Mouse (Mus musculus): ENCODE results near the gene Trmt61a.
A peak's percentile ranks its signal among the peaks of the same experiment; 100 is the strongest.

The Trmt61a gene

DNA sequence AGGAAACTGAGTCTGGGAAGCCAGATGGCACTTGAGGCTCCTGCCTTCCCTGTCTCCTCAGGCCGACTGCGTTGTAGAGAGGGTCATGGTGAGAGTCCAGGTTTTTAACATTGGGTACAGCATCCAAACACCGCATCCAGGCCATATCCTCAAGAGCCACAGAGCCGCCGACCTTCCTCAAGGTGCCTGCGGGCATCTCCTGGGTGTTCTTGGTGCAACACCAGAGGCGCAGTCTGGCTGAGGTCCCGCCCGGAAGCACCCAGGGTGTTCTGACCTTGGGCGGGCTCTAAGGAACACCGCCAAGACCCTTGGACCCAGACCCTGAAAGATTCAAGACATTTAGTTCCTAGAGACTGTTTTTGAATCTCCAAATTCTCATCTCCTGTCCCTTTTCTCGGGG is 5.3 kb upstream of the Trmt61a start:
- DNase-seq (ENCODE audit: low read depth): no peak

DNA sequence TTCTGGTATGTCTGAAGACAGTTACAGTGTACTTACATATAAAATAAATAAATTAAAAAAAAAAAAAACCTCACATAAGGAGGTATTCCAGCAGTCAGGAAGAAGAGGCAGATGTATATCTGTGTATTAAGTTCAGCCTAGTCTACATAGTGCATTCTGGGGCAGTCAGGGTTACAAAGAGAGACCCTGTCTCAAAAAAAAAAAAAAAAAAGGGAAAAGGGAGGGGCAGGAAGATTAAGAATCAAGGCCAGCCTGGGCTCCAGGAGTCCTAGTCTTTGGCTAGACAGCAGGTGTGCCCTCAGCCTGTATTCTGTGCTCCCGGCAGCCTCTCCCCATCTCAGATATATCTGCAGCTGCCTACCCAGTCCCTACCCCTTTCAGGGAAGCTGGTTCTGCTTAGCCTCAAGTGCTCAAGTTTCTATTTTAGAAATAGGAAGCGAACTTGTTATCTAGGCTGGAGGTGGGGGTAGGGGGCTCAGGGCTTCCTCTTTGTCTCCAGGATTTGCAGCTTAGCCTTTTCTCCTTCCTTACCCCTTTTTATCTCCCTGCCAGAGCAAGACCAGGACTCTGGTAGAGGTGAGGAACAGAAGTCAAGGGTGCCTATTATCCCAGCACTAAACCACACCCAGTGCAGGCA is 2.9 kb upstream of the Trmt61a start:
- no peak for DNase-seq (ENCODE audit: low read depth)

DNA sequence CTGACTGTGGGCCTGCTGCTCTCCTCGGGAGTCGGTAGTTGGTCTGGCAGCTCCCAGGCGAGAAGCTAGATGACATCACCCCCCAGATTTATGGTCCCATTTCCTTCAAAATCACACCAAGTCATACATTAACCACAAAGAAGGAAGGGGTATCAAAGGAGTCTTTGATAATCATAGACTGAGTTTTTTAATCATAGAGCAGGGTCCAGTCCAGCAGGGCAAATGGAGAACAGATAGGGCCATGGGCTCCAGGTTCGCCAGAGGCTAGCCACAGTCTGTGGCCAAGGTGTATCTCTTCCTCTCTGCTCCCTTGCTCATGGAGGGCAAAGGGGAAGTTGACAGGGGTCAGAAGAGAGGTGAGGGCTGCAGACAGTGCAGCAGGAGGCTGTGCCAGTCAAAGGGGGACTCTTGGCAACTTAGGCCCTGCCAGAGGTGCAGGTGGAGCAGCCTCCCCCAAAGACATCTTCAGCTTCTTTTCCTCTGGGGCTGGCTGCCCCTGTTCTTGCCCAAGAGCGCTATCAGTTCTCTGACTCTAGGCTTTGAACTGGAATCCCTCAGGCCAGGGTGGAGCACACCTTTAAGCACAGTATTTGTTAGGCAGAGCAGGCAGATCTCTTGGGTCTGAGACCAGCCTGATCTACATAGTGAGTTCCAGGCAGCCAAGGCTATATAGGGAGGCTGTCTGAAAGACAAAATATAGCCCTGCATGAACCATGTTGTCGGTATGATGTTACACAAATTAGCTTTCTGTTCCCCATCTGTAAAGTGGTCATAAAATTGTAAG is 1.9 kb upstream of the Trmt61a start:
- no peak for DNase-seq (ENCODE audit: low read depth)

DNA sequence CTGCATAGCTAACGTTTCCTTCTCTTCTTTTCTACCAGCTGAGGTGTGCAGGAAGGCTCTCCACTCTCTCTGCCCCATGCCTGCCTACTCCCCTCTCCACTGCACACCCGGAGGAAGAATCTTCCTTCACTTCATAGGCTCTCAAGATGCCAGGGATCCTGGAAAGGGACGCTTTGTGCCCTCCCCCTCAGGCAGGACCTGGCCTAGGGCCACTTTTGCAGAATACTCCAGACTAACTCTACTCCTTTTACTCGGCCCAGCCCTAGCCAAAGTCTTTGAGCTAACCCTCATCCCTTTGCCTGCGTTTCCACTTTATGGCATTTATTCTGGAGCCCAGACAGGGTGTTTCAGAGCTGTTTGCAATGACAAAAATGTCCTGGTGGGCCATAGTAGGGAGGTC is 484 bp upstream of the Trmt61a start:
- DNase-seq (ENCODE audit: low read depth): no peak

DNA sequence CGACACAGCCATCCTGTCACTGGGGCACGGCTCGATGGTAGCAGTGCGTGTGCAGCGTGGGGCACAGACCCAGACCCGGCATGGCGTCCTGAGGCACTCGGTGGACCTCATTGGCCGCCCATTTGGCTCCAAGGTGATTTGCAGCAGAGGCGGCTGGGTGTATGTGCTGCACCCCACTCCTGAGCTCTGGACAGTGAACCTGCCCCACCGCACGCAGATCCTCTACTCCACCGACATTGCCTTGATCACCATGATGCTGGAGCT is 697 bp downstream of the Trmt61a start:
- DNase-seq (ENCODE audit: low read depth): no peak

DNA sequence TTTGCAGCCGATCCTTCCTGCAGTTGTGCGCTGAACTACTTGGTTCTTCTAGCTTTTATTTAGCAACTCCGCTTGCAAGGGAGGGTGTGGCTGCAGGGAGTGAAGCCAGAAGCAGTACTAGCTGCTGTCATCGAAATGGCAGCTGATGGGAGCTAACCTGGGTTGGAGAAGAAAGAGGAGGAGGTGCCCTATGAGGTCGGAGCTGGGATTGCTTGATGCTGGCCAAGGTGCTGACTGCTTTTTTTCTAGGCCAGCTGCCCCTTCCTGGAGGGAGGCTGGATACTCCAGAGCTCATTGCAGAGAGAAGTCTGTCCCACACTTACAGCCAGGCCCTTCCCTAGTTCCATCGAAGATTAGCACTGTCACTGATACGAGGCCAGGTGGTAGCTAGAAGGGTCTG is 1.1 kb downstream of the Trmt61a start:
- DNase-seq (ENCODE audit: low read depth): no peak

DNA sequence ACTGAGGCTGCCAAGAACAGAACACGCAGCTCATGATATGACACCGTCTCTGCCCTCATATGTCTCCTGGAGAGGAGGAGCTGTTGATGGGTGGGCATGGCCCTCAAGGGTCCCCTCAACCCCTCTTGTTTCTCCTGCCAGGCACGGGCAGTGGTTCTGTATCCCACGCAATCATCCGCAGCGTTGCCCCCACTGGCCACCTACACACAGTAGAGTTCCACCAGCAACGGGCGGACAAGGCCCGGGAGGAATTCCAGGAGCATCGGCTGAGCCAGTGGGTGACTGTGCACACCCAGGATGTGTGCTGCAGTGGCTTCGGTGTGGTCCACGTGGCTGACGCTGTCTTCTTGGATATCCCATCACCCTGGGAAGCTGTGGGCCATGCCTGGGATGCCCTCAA is 2.8 kb downstream of the Trmt61a start:
- no peak for DNase-seq (ENCODE audit: low read depth)

DNA sequence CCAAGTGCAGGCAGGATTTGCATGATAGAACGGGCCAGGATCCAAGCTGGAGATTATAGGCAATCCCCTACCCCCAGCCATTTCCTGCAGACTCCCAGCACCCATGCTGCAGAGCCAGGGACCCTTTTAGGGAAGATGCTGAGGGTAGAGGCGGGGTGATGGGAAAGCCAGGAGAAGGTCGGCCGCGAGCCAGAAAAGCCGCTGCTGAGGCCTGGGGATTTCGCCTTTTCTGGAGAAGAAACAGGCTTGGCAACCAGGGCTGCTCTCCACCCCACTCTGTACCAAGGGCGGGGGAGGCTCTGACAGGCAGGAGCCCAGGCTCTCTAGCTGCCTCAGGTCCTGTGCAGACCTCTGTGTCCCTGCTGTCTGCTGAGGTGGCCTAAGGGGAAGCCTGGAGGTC is 3.4 kb downstream of the Trmt61a start:
- no peak for DNase-seq (ENCODE audit: low read depth)

DNA sequence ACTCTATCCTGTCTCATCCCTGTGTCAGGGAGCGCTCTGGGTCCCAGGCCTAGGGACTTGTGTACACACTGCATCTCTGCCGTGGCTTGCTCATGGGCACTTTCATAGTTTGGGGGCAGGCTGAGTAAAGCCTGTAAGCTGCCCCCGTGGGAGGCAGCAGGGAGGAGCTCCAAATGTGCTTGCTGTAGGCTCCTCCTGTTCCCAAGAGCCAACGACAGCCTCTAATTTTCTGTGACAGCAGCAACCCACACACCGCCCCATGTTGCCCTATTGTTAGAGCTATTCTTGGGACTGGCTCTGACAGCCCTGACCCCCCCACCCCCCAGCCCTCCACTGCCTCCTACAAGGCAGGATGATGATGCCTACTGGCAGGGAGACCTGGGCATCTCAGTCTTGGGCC is 4.1 kb downstream of the Trmt61a start:
- no peak for DNase-seq (ENCODE audit: low read depth)

DNA sequence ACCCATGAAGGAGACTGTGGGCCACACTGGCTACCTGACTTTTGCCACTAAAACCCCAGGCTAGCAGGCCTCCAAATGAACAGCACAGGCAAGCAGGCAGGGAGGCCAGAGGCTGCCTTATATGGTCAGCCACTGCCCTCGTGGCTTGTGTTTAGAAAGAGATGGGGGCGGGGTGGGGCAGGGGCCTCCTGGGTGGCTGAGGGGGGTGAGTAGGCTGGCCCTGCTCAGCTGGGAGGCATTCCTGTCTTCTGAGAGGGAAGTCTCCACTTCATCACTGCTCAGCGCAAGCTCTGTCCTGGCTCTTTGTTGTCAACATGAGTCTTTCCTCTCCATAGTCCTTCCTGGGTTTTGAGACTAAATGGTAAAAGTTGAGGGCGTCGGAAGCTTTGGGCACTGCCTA is 4.9 kb downstream of the Trmt61a start:
- DNase-seq (ENCODE audit: low read depth): no peak

DNA sequence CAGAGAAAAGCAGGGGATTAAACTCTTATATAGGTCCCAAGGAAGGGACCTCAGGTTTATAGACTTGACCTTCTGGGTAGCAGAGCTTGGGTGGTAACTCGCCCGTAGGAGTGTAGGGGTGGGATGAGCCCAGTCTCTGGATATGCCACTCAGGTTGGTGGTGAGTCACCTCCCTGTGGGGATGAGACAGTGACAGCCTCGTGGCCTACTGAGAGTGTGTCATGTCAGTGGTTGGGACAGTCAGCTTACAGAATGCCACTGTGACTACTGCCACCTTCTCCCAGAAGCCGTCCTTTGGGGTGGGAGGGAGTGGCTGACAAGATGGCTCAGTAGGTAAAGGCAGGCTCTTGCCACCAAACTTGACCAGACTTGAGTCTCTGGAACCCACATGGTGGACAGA is 8.5 kb downstream of the Trmt61a start:
- DNase-seq (ENCODE audit: low read depth): no peak

DNA sequence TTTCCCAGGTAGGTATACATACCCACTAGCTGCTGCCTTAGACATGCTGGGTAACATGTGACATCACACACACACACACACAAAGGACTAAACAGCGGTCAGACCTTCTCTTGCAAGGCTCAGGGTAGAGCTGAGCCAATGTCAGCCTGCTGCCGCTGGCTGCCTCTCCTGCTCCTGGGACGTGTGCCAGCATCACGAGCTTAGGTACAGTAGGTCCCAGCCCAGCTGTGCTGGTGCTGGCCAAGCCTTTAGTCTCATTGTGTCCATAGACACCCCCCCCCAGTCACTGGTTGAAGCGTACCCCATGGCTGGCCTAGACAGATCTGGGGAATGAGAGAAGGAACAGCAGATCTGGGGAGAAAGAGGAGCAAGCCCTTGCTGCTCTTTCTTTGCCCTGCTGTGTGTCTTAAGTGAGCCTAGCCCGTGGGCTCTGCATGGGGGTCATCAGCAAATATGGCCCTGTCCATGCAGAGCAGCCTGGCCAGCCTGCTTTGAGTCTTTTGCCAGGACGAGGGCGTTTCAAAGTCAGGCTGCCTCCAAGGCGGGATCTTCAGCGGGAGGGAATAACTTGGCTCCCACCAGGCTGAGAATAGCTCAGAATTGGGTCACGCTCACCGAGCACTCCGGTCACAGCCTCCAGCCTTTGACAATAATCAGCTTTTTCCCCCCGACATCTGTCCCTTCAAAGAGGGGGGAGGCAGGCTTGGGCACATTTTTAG is 9.6 kb downstream of the Trmt61a start:
- DNase-seq (ENCODE audit: low read depth): peak; percentile 86

DNA sequence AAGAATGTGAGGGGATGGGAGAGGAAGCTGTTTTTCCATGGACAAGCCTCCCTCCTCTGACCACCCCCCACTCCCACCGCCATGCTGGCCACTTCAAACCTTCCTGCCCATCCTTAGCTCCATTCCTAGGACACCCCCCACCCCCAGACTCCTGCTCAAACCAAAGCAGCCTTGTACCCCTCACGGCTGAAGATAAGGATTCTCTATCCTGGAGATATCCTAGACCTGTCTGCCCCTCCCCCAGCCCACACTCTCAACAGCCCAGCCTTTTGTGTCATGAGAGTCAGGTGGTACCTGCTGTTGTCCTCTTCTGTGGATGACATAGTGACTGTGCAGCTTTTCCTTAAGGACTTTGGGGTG is 10.1 kb downstream of the Trmt61a start:
- DNase-seq (ENCODE audit: low read depth): no peak

DNA sequence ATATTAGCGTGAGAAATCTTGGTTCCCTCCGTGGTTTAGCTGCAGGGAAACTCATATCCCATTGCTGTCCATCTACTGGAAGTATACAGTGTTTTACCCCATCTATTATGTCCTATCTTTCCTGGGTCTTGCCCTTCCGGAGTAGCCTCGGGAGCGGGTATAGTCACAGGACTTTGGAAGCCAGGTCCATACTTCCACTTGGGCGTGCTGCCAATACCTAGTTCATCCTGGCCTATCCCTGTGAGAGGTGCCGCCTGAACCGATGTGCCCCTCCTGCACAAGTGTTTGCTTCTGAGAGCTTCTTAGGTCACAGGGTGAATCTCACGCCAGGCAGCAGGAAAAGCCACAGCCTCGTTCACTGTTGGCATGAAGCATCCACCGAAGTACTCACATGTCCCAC is 11.5 kb downstream of the Trmt61a start:
- DNase-seq (ENCODE audit: low read depth): no peak

DNA sequence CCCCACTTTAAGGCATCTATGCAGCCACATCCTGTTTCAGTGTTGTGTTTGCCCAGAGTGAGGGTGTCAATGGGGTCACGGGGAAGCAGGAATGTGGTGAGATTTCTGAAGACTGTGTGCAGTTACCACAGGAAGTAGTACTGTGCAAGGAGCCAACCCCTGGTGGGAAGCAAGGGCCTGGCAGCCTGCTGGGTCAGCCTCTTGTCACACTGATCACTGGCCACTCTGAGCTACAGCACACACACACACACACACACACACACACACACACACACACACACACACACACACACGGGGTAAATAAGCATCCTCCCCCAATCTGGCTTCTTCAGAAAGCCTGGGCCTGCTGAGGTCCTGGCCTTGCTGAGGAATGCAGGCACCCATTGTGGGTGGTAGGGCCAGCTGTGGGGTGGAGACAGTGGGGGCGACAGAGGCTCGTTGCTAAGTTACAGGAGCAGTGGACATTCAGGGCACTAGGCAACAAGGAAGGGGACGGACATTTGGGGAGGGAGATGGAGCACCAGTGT is 13.5 kb downstream of the Trmt61a start:
- DNase-seq (ENCODE audit: low read depth): peak; percentile 92

DNA sequence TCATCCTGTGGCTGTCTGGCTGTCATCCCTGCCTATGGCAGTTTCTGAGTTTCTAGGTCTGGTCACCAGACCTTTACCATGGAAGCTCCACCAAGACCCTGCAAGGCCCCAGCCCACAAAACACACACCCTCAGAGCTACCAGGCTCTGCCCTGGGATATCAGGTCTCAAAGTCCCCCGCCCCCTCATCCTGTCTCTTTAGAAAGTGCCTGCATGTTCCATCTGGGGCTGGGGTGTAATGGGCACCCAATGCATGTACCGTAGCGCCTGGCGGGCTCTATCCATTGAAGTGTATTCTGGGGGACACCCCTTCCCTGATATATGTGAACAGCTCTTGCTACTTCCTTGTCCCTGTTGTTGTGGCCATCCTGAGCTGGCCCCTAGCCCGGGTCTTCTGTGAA is 15.0 kb downstream of the Trmt61a start:
- no peak for DNase-seq (ENCODE audit: low read depth)

DNA sequence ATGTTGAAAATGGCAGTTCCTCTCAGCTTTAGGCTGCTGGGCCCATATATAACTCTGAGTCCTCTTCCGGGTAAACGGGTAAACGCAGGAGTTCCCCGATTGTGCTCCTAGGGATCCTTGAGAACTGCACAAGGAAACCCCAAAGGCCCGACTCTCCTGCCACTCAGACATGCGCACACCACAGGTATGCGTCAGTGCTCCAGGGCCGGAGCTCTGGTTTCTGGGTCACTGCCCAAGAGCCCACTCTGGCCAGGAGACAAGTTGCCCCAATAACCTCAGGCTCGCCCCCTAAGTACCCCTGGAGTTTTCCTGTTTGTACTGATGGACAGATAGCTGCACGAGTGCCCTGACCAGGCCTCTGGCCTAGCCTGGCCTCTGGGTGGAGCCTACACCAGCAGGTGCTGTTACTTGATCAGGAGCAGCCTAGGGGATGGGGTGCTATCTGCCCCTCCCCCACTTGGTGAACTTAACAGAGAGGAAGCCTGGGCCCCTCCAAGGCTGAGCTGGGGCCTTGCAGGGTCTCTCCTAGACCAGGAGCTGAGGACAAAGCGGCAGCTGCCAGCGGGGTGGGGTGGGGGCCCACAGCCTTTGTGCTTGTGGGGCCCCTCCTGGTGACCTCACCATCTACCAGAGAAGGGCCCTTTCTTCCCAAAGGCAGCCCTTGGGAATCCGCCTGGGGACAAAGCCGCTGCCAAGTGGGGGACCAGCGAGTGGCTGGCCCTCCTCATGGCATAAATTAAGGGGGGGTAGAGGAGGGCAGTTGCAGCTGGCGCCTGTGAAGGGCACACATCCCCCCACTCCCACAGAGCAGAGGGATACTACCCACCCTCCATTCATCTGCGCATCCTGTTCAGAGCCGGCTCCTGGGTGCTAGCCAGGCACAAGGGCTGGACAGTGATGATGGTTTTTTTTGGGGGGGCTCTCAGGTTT is 15.7 kb downstream of the Trmt61a start:
- no peak for DNase-seq (ENCODE audit: low read depth)

DNA sequence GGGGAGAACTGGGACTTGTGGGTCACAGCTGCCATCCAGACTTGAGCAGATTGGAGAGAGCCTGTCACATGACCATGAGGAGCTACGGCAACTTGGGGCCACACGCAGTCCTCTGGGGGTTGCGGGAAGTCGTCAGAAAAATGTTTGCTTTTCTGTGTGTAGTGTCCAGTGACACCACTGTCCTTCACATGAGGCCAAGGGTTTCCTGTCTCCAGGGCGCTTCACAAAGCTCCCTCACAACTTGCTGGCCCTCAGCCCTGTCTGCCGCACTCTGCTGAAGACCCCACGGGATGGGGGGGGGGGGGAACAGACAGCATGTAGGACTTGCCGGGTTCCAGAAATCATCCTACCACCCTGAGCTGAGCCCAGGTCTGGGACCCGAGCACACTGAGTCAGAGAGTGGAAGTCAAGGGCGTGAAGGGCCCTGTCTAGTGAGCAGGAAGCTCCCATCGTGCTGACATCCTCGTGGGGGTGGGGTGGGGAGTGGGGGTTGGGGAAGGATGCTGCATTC is 16.4 kb downstream of the Trmt61a start:
- DNase-seq (ENCODE audit: low read depth): no peak

DNA sequence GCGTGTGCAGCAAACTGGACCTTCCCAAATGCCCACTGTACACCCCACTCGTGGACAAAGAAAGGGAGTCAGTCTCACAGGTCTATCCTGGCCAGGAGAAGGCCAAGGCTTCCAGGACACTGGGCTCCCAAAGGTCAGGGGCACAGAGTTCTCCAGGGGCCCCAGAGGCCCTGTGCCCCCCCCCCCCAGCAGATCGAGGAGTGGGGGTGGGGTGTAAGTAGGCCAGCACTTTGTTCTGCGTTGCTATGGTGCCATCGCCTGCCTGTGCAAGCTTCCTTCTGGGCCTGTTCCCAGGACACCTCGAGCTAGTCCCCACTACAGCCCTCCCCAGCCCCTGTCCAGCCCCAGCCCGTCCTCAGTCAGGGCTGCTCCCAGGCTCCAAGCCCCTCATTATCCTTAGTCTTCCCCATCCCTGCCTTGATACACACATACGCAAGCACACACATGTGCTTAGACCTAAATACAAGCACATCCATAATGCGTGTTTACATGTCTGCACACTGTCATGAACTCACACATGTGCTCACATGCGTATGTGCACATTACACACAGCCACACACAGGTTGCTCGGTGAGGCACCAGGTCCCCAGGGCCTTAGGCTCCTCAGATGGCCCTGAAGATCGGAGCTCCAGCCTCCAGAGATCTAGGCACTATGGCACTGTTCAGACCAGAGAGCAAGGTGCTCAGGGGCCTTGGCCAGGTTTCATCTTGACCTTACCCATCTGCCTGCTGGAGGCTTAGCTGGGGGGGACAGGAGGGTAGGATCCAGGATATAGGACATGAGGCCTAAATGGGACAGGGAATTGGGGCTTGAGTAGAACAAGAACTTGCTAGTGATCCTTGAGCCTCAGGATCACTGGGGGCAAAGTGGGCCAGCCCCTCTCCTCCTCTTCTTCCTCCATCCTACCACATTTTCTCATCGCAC is 17.2 kb downstream of the Trmt61a start:
- no peak for DNase-seq (ENCODE audit: low read depth)

DNA sequence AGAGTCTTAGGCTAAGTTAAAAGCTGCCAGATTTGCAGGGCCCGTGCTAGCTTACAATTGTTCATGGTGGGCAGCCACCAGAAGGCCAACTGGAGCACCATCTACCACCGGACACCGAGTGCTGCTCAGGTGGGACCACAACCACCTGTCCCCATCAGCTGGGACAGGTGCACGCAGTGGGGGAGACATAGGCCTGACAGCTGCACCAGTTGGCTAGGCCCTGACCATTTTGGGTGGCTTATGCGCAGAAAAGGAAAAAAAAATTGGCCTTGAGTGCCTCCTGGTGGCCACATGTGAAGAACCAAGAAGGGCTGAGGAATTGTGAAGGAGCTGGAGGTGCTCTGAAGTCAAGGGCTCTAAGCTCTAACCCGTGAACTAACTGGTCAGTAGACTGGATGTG is 18.3 kb downstream of the Trmt61a start:
- no peak for DNase-seq (ENCODE audit: low read depth)

DNA sequence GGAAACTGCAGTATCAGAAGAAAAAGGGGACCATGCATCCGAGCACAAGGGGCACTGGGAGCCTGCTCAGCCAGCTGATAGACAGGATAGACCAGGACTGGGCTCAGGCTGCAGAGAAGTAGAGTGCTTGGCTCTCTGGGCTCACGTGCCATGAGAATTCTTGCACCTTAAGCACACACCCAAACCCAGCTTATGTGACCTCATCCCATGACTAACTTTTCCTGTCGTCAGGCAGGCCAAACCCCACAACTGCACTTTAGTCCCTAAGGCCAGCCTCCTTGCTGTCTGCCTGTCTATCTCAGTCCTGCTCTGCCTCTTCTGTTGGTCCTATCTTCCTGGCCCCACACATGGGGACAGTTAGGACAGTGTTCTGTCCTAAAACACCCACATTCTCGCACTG is 19.8 kb downstream of the Trmt61a start:
- DNase-seq (ENCODE audit: low read depth): no peak
